Mouse (Mus musculus) midbrain, embryonic 15.5 days (tissue): ENCODE results near the gene Cer1. TPM values are rescaled to one million over a fixed set of nuclear protein-coding genes. Genes with fewer than 3 reads are reported as not detected.

Experiments
- ATAC-seq: fragments of 200-750 bp; cut with Nextera tagmentation; replicated peaks from 2 replicates; pipeline ENCODE4 v1.8.0; 2017; ENCODE audit warnings: moderate TSS enrichment
- H3K27ac ChIP-seq: fragments of 300-500 bp; sonication (generic); 2 replicates; pipeline ENCODE4 v1.5.1; 2015; ENCODE audit warnings: mild to moderate bottlenecking, inconsistent platforms
- H3K27me3 ChIP-seq: fragments of 300-500 bp; sonication (generic); replicated peaks from 2 replicates; pipeline ENCODE4 v1.6.1; 2015; ENCODE audit warnings: inconsistent platforms
- H3K36me3 ChIP-seq: fragments of 300-500 bp; sonication (generic); replicated peaks from 2 replicates; pipeline ENCODE4 v1.6.1; 2015; ENCODE audit warnings: inconsistent platforms
- H3K4me1 ChIP-seq: fragments of 300-500 bp; sonication (generic); 2 replicates; pipeline ENCODE4 v1.6.1; 2015; ENCODE audit warnings: inconsistent platforms
- H3K4me2 ChIP-seq: fragments of 300-500 bp; sonication (generic); 2 replicates; pipeline ENCODE4 v1.6.1; 2015; ENCODE audit warnings: inconsistent platforms, mild to moderate bottlenecking, moderate library complexity
- H3K4me3 ChIP-seq: fragments of 300-500 bp; sonication (generic); 2 replicates; pipeline ENCODE4 v1.5.1; 2015; ENCODE audit warnings: mild to moderate bottlenecking, inconsistent platforms
- H3K9ac ChIP-seq: fragments of 300-500 bp; sonication (generic); 2 replicates; pipeline ENCODE4 v1.6.1; 2015; ENCODE audit warnings: mild to moderate bottlenecking, inconsistent platforms
- H3K9me3 ChIP-seq: fragments of 300-500 bp; sonication (generic); 2 replicates; pipeline ENCODE4 v1.6.1; 2016; ENCODE audit warnings: inconsistent platforms
- WGBS: fragments of 180-500 bp; shearing (Covaris S2); methylation state at CpG from one replicate; pipeline ENCODE4 v1.1.7; 2015; ENCODE audit warnings: mixed read lengths; 5-methylcytosine and 5-hydroxymethylcytosine counted together
- polyA plus RNA-seq: library from polyadenylated mRNA; unstranded; fragments of >200 nt; fragmentation: Nextera tagmentation; extraction: Ambion mirVana; gene quantifications from 2 replicates; pipeline ENCODE4 v1.2.1, GENCODE M21; 2015

The Cer1 gene
- polyA plus RNA-seq, 1 experiment from 2014 or later: not detected

GRCm38 (mm10) chr4:82848552-82849234, 36.3 kb downstream of the Cer1 start:
- H3K4me1 ChIP-seq: no peaks in the 10 kb centered on the region
- 54% methylated on average over 5 of the region's 5 CpGs for WGBS
- no peak for ATAC-seq

GRCm38 (mm10) chr4:82837526-82838240, 47.3 kb downstream of the Cer1 start:
- Histone ChIP-seq H3K9ac (no peak overlapping the region), H3K27me3 (no peaks in the 10 kb centered on the region), H3K36me3 (no peaks in the 10 kb centered on the region; the same call in 1 of the 2 replicates), H3K27ac (no peak overlapping the region), H3K4me2 (no peak overlapping the region), H3K4me1 (no peaks in the 10 kb centered on the region), H3K9me3 (no peaks in the 10 kb centered on the region), H3K4me3 (no peak overlapping the region)
- 72% methylated on average over 3 of the region's 3 CpGs for WGBS
- ATAC-seq: no peak

More at GRCm38 (mm10) chr4:82848552-82849234, 36.3 kb downstream of the Cer1 start:
- Histone ChIP-seq H3K9me3 (no peaks in the 10 kb centered on the region), H3K36me3 (no peaks in the 10 kb centered on the region), H3K4me2 (no peak overlapping the region), H3K9ac (no peak overlapping the region), H3K4me3 (no peak overlapping the region), H3K27ac (no peak overlapping the region), H3K27me3 (no peaks in the 10 kb centered on the region)

Other genes starting within 250 kb of the Cer1 start
- gene Nfib, start 179.4 kb downstream of the Cer1 start, polyA plus RNA-seq: 52.4 and 52.8 TPM in 2 replicates
- gene Zdhhc21, start 25.2 kb downstream of the Cer1 start, polyA plus RNA-seq: 16.9 and 18.8 TPM in 2 replicates
- 1.6 and 1.7 TPM in 2 replicates for gene Frem1, start 167.2 kb upstream of the Cer1 start, polyA plus RNA-seq